Mouse (Mus musculus): ENCODE data around the gene Dpp7. TPM values are rescaled to one million over a fixed set of nuclear protein-coding genes. Genes with fewer than 3 reads are reported as not detected.

The Dpp7 gene
- polyA plus RNA-seq, 1 experiment from 2014 or later: 28.5 TPM

DNA sequence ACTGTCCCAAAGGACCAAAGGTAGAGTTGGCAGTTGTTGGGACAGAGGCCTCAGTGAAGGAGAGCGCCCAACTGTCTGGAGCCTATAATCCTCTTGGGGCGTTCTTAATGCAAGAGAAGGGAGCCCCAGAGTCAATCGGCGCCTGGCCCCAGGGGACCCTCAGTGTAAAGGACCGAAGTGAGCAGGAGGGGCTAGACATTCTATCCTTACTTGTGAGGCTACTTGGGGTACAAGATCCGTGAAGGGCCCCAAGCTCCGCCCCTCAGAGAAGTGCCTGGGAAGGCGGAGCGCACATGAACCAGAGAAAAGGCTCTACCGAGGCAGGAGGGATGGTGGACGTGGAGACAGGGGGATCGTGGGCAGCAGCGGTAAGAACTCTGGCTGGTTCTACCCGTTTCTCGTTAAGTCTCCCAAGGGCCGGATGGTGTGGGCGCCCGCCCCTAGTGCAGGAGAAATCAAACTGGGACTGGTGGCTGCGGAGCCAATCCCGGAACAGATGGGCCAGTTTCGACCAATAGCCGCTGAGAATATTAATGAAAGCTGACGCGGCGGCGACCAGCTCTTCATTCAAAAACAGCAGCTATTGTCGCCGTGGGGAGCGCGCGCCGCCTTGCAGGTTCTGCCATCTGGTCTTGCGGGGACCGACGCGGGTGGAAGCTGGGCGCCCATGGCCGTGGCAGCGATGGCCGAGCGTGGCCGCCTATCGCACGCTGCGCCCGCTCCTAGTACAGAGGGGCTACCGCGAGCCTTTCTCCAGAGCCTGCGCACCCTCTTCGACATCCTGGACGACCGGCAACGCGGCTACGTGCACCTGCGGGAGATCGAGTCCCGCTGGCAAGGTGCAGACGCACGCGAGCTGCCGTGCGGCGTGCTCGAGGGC lies 15.8 kb upstream of the Dpp7 start, which contains the start of gene Sapcd2:
Gene Sapcd2 (plus strand): TSS at position 558 of the 880 bp plus-strand sequence.
- ATAC-seq (replicated peaks; ENCODE audit: low FRiP score, low read depth) (peak; percentile 88), DNase-seq (ENCODE audit: low spot score) (peak; percentile 96)
- Histone ChIP-seq H3K4me2 (ENCODE audit: low read length) (peak within 1 kb of the TSS; percentile 98), H3K9me3 (replicated peaks; ENCODE audit: low read length) (no peaks in the 10 kb centered on the region), H3K4me3 (replicated peaks; ENCODE audit: low read depth, low read length) (peak within 1 kb of the TSS; percentile 66), H3K9ac (ENCODE audit: low read depth, low read length) (peak within 1 kb of the TSS; percentile 61), H3K27ac (no peak within 1 kb of the TSS), H3K4me1 (replicated peaks; ENCODE audit: insufficient read depth, low read length) (peaks cover 12% of the 10 kb centered on the region), H3K36me3 (ENCODE audit: insufficient read depth, low read length) (no peaks in the 10 kb centered on the region), H3K27me3 (ENCODE audit: insufficient read depth, low read length) (no peaks in the 10 kb centered on the region)
- TF ChIP-seq CTCF (IDR thresholded peaks at IDR 0.05; ENCODE audit: low read depth): no peak
- WGBS: 1% methylated on average over 65 of the region's 65 CpGs

DNA sequence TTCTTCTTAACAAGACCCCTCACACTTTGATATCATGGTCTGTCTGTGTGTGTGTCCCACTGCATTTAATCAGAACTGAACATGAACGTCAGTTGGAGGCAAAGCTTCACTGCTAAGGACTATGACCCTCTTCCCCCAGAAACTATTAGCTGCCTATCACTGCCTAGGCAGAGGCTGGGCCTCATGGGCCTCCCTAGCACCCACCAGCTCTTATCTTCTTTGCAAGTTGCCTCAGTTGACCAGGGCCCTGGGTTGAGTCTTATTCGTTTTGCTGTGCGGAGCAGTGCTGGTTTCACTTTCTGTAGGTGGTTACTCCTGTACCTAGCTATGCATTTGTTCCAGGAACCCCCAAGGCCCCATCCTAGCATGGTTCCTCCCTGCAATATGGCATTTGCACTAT lies 13.8 kb upstream of the Dpp7 start:
- no peak for ATAC-seq (replicated peaks; ENCODE audit: low FRiP score, low read depth)

DNA sequence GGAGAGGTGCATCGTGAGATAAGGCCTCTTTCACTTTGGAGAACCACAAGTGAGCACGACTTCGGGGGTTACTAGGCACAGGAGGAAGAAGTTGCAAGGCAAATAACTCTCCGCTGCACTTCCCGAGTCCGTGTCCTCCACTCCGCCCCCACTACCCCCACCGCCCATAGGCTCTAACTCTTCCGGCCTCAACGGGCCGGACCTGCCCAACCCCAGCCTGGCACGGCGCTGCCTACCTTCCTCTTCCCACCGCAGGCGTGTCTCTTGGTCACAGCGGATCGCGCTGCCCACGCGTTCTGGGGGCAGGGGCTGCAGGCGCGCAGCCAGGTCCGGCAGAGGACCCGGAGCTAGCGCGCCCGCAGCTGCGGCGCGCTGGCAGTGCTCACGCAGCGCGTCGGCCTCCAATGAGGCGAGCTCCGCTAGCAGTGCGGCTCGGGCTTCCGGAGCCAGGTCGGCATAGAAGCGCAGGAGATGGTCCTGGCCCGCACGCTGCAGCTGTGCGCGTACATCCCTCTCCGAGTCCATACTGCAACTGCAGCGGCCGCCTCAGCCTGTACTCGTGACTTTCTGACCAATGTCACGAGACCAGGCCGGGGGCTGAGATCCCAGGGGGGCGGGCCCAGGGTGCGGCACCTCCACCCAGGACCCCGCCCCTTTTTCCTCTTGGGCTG lies 9.1 kb upstream of the Dpp7 start, which contains the start of gene Uap1l1:
Gene Uap1l1 (minus strand): TSS at position 592 of the 671 bp plus-strand sequence.
- Histone ChIP-seq H3K9me3 (replicated peaks; ENCODE audit: low read length) (no peaks in the 10 kb centered on the region), H3K4me3 (replicated peaks; ENCODE audit: low read depth, low read length) (peak within 1 kb of the TSS; percentile 59), H3K36me3 (ENCODE audit: insufficient read depth, low read length) (peaks cover 4% of the 10 kb centered on the region; the same call in 1 of the 2 replicates), H3K9ac (ENCODE audit: low read depth, low read length) (peak within 1 kb of the TSS; percentile 63), H3K27ac (peak within 1 kb of the TSS; percentile 43; the same call in 1 of the 2 replicates), H3K4me1 (replicated peaks; ENCODE audit: insufficient read depth, low read length) (peaks cover 6% of the 10 kb centered on the region; the same call in 1 of the 2 replicates), H3K4me2 (ENCODE audit: low read length) (peak within 1 kb of the TSS; percentile 89), H3K27me3 (ENCODE audit: insufficient read depth, low read length) (no peaks in the 10 kb centered on the region)
- DNase-seq (ENCODE audit: low spot score) (peak; percentile 94), ATAC-seq (replicated peaks; ENCODE audit: low FRiP score, low read depth) (peak; percentile 87)
- no peak for TF ChIP-seq CTCF (IDR thresholded peaks at IDR 0.05; ENCODE audit: low read depth)
- WGBS: under 1% methylated on average over 51 of the region's 54 CpGs

More for the DNA sequence above, 13.8 kb upstream of the Dpp7 start:
- H3K4me1 ChIP-seq (replicated peaks; ENCODE audit: insufficient read depth, low read length): peaks cover 12% of the 10 kb centered on the region
- H3K27ac ChIP-seq: no peak overlapping the region
- no peak for DNase-seq (ENCODE audit: low spot score)
- no peak overlapping the region for H3K9ac ChIP-seq (ENCODE audit: low read depth, low read length)
- H3K27me3 ChIP-seq (ENCODE audit: insufficient read depth, low read length): no peaks in the 10 kb centered on the region
- no peaks in the 10 kb centered on the region for H3K9me3 ChIP-seq (replicated peaks; ENCODE audit: low read length)
- no peaks in the 10 kb centered on the region for H3K36me3 ChIP-seq (ENCODE audit: insufficient read depth, low read length)
- no peak overlapping the region for H3K4me3 ChIP-seq (replicated peaks; ENCODE audit: low read depth, low read length)
- TF ChIP-seq CTCF (IDR thresholded peaks at IDR 0.05; ENCODE audit: low read depth): no peak
- WGBS: 94% methylated on average over 3 of the region's 3 CpGs
- H3K4me2 ChIP-seq (ENCODE audit: low read length): no peak overlapping the region

DNA sequence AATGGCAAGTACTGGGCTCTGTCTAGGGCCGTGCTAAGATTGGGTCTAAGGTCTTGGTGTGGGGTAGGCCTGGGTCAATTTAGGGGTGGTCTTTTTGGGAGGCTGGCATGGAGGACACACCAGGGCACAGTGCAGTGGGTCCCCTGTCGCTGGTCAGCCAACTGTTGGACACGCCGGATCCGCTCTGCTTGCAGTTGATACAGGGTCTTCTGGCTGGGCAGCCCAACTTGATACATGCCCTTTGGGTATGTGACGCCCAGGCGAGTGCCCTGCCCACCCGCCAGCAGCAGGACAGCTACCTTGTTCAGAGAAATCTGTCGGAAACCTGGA lies 8.6 kb upstream of the Dpp7 start:
- DNase-seq (ENCODE audit: low spot score) (no peak), ATAC-seq (replicated peaks; ENCODE audit: low FRiP score, low read depth) (no peak)
- Histone ChIP-seq H3K9ac (ENCODE audit: low read depth, low read length) (peak overlapping the region; percentile 63), H3K4me1 (replicated peaks; ENCODE audit: insufficient read depth, low read length) (peaks cover 6% of the 10 kb centered on the region; the same call in 1 of the 2 replicates), H3K36me3 (ENCODE audit: insufficient read depth, low read length) (peaks cover 4% of the 10 kb centered on the region; the same call in 1 of the 2 replicates), H3K9me3 (replicated peaks; ENCODE audit: low read length) (no peaks in the 10 kb centered on the region), H3K4me2 (ENCODE audit: low read length) (peak overlapping the region; percentile 89), H3K27me3 (ENCODE audit: insufficient read depth, low read length) (no peaks in the 10 kb centered on the region), H3K4me3 (replicated peaks; ENCODE audit: low read depth, low read length) (peak overlapping the region; percentile 59), H3K27ac (peak overlapping the region; percentile 43; the same call in 1 of the 2 replicates)
- TF ChIP-seq CTCF (IDR thresholded peaks at IDR 0.05; ENCODE audit: low read depth): no peak
- 34% methylated on average over 9 of the region's 9 CpGs for WGBS

DNA sequence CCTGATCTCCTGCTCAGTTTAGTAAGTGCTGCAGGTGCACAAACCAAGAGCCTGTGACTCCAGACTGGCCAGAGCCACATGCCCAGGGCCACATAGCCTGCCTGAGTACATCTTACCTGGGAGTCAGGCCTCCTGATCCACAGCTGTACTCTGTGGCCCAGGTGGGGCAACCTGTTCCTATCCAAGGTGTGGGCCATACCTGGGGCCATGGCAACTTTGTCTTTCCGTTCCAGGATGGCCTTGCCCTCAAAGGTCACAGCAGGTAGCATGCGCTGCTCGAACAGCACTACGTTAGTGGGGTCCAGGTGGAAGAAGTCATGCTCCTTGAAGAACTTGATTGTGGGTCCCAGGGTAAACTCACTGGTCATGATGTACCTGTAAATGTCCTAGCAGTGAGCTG lies 8.2 kb upstream of the Dpp7 start:
- TF ChIP-seq CTCF (IDR thresholded peaks at IDR 0.05; ENCODE audit: low read depth): no peak
- WGBS: 89% methylated on average over 4 of the region's 4 CpGs
- DNase-seq (ENCODE audit: low spot score) (no peak), ATAC-seq (replicated peaks; ENCODE audit: low FRiP score, low read depth) (no peak)
- Histone ChIP-seq H3K4me1 (replicated peaks; ENCODE audit: insufficient read depth, low read length) (peaks cover 6% of the 10 kb centered on the region; the same call in 1 of the 2 replicates), H3K9ac (ENCODE audit: low read depth, low read length) (no peak overlapping the region), H3K4me3 (replicated peaks; ENCODE audit: low read depth, low read length) (peak overlapping the region; percentile 59), H3K9me3 (replicated peaks; ENCODE audit: low read length) (no peaks in the 10 kb centered on the region), H3K27me3 (ENCODE audit: insufficient read depth, low read length) (no peaks in the 10 kb centered on the region), H3K4me2 (ENCODE audit: low read length) (peak overlapping the region; percentile 89), H3K36me3 (ENCODE audit: insufficient read depth, low read length) (peaks cover 4% of the 10 kb centered on the region; the same call in 1 of the 2 replicates), H3K27ac (no peak overlapping the region)

Measured in kidney, postnatal 0 days (tissue).